Mouse (Mus musculus) heart, embryonic 16.5 days (tissue): ENCODE measurements around the gene Ankrd26. TPM values are rescaled to one million over a fixed set of nuclear protein-coding genes. Genes with fewer than 3 reads are reported as not detected.

Source experiments
- ATAC-seq: fragments of 200-750 bp; cut with Nextera tagmentation; replicated peaks from 2 replicates; pipeline ENCODE4 v1.8.0; 2017; ENCODE audit warnings: moderate number of reproducible peaks; ENCODE audit not compliant: insufficient read depth, low FRiP score; ENCODE audit errors: extremely low read depth
- H3K27ac ChIP-seq: fragments of 300-500 bp; sonication (generic); 2 replicates; pipeline ENCODE4 v1.5.1; 2014; ENCODE audit warnings: mild to moderate bottlenecking, low read length, control low read depth, moderate library complexity
- H3K27me3 ChIP-seq: fragments of 300-500 bp; sonication (generic); 2 replicates; pipeline ENCODE4 v1.6.1; 2014; ENCODE audit warnings: low read length, mixed read lengths; ENCODE audit not compliant: control insufficient read depth, insufficient read depth
- H3K36me3 ChIP-seq: fragments of 300-500 bp; sonication (generic); 2 replicates; pipeline ENCODE4 v1.6.1; 2014; ENCODE audit not compliant: control insufficient read depth, insufficient read depth
- H3K4me1 ChIP-seq: fragments of 300-500 bp; sonication (generic); 2 replicates; pipeline ENCODE4 v1.6.1; 2014; ENCODE audit warnings: low read length, mixed read lengths; ENCODE audit not compliant: control insufficient read depth, insufficient read depth
- H3K4me2 ChIP-seq: fragments of 300-500 bp; sonication (generic); 2 replicates; pipeline ENCODE4 v1.6.1; 2014; ENCODE audit warnings: low read depth, mild to moderate bottlenecking, control low read depth, low read length
- H3K4me3 ChIP-seq: fragments of 300-500 bp; sonication (generic); 2 replicates; pipeline ENCODE4 v1.5.1; 2014; ENCODE audit warnings: mild to moderate bottlenecking, control low read depth, low read length
- H3K9ac ChIP-seq: fragments of 300-500 bp; sonication (generic); 2 replicates; pipeline ENCODE4 v1.6.1; 2014; ENCODE audit warnings: low read length, control low read depth
- H3K9me3 ChIP-seq: fragments of 300-500 bp; sonication (generic); replicated peaks from 2 replicates; pipeline ENCODE4 v1.6.1; 2016; ENCODE audit warnings: low read length; ENCODE audit not compliant: control insufficient read depth
- WGBS: fragments of 180-500 bp; shearing (Covaris S2); extraction: QIAGEN DNeasy Blood & Tissue Kit; methylation state at CpG from one replicate; pipeline ENCODE4 v1.1.7; 2014; 5-methylcytosine and 5-hydroxymethylcytosine counted together
- polyA plus RNA-seq: library from polyadenylated mRNA; unstranded; fragments of >200 nt; fragmentation: Nextera tagmentation; extraction: Ambion mirVana; gene quantifications from 2 replicates; pipeline ENCODE4 v1.2.1, GENCODE M21; 2015

Ankrd26 gene
- polyA plus RNA-seq, 1 experiment from 2014 or later = 11.4 TPM

DNA sequence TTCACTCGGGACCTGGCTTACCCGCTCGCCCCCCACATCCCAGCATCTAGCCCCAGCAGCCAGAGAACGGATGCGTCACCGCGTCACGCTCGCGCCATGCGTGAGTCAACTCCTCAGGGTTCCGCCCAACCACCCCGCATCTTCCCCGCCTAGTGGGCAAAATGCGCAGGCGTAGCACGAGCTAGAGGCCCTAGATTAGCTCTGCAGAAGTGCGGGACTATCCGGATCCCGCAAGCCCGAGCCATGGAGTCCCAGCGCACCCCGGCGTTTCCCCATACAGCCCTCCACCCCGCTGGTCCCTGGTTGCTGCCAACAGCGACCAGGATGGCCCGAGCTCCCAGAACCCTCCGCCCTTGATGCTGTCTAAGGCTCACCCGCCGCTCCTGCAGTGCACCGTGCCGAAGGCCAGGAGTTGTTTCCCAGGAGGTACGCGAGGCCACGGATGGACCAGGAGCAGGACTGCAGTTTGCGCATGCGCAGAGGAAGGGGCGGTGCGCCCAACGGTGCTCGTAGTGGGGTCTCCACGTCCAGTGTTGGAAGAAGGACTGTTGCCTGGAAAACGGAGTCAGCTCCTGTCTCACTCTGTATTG is 106.9 kb downstream of the Ankrd26 start, which contains the start of gene Zfp248:
Gene Zfp248 (minus strand): TSS at position 487 of the 590 bp plus-strand sequence.
- Histone ChIP-seq H3K27me3 (no peaks in the 10 kb centered on the region), H3K9ac (peak within 1 kb of the TSS; percentile 76), H3K4me3 (peak within 1 kb of the TSS; percentile 60), H3K9me3 (no peaks in the 10 kb centered on the region), H3K36me3 (no peaks in the 10 kb centered on the region), H3K4me2 (peak within 1 kb of the TSS; percentile 61), H3K4me1 (peaks cover 9% of the 10 kb centered on the region), H3K27ac (peak within 1 kb of the TSS; percentile 77)
- under 1% methylated on average over 43 of the region's 43 CpGs for WGBS
- peak; percentile 88 for ATAC-seq

DNA sequence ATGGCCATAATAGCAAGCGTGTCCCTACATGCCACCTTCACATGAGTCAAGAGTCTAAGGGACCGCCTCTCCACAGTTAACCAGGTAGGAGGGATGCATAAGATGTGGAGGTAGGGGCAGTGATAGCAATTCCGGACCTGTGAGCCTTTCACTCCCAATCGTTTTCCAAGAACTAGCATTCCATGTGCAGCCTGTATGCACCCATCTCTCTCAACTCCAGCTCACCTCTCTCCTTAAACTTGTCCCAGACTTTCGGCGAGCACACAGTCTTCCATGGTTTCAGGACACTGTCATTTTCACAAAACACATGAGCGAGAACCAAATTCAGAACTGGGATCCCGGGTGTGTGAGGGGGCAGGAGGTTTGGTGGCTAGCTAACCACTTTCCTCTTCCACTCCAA is 107.6 kb downstream of the Ankrd26 start:
- Histone ChIP-seq H3K4me1 (peaks cover 9% of the 10 kb centered on the region), H3K9me3 (no peaks in the 10 kb centered on the region), H3K9ac (peak overlapping the region; percentile 76), H3K4me2 (peak overlapping the region; percentile 61), H3K4me3 (peak overlapping the region; percentile 60), H3K36me3 (no peaks in the 10 kb centered on the region), H3K27ac (peak overlapping the region; percentile 77; the same call in 1 of the 2 replicates), H3K27me3 (no peaks in the 10 kb centered on the region)
- ATAC-seq = no peak
- 39% methylated on average over 8 of the region's 8 CpGs for WGBS

Other genes with a start within 250 kb of the Ankrd26 start
- gene Bms1, start 142.8 kb downstream of the Ankrd26 start, polyA plus RNA-seq = 21.5 and 22.2 TPM in 2 replicates
- gene Zfp248, start 106.7 kb downstream of the Ankrd26 start, polyA plus RNA-seq = 4.0 and 4.3 TPM in 2 replicates
- gene Zfp9, start 82.9 kb downstream of the Ankrd26 start, polyA plus RNA-seq = 5.4 TPM in 2 replicates